Mouse (Mus musculus): ENCODE measurements at regions not wholly inside any gene's neighbourhood (a gene's known extent, or its start where the extent isn't known, plus 50 kb on each side); places are given as distances from the start of the nearest gene placed in this dataset.

GRCm38 (mm10) chrX:136321692-136322091 is 51.6 kb downstream of the Bex3 start:
- intact Hi-C loops (cut with DNase I), result loop anchor here (5.0 kb wide), 1 partner anchor 274 kb away; no protein-coding TSS in a partner anchor
- peak in 1 of 2 experiments; percentile 4 for DNase-seq

GRCm38 (mm10) chrX:136365809-136366208 is 95.8 kb downstream of the Bex3 start:
- intact Hi-C loops (cut with DNase I), result no loop called here
- no peak for DNase-seq
